Mouse (Mus musculus): Measurements from ENCODE around the gene Fam234b. TPM values are rescaled to one million over a fixed set of nuclear protein-coding genes. Genes with fewer than 3 reads are reported as not detected.

The Fam234b gene
- total and polyA plus RNA-seq, 3 experiments = 7.5 to 37.3 (median 18.3) TPM

DNA sequence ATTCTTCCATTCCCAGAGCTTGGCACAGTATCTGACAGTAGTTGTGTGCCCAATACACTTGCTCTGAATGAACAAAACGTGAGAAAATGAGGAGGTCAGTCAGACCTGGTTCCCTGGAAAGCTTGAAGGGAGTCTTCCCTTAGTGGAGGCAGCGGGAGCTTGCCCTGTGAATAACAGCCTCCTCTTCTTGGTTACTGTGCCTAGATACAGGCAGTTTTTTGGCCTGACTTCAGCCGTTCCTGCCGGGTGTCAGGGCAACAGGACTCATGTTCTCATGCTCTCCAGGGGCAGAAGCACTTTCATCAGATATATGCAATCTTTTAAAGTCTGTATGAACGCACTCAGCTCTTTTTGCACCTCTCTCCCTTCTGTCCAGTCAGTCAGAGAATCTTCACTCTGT, 81.5 kb downstream of the Fam234b start:
- Histone ChIP-seq H3K27me3 (ENCODE audit: insufficient read depth, low read length) (no peaks in the 10 kb centered on the region), H3K36me3 (replicated peaks) (no peaks in the 10 kb centered on the region), H3K9me3 (replicated peaks) (peaks cover 18% of the 10 kb centered on the region), H3K4me1 (ENCODE audit: insufficient read depth, low read depth, low read length) (no peaks in the 10 kb centered on the region), H3K4me3 (ENCODE audit: low read depth, low read length) (no peak overlapping the region)
- ATAC-seq (ENCODE audit: extremely low read depth, insufficient number of reproducible peaks, low FRiP score, poor library complexity, severe bottlenecking) (no peak), DNase-seq (ENCODE audit: low spot score) (no peak)
- TF ChIP-seq GATA2 (IDR thresholded peaks at IDR 0.05; ENCODE audit: borderline replicate concordance, low read depth, low read length) (no peak), CTCF (IDR thresholded peaks at IDR 0.05; ENCODE audit: low read depth, low read length) (no peak), TAL1 (conservative IDR thresholded peaks at IDR 0.05; ENCODE audit: low read depth, low read length) (no peak), POLR2AphosphoS5 (IDR thresholded peaks at IDR 0.05; ENCODE audit: insufficient replicate concordance, low read depth, low read length) (no peak), GATA1 (IDR thresholded peaks at IDR 0.05; ENCODE audit: borderline replicate concordance, low read length) (no peak)

DNA sequence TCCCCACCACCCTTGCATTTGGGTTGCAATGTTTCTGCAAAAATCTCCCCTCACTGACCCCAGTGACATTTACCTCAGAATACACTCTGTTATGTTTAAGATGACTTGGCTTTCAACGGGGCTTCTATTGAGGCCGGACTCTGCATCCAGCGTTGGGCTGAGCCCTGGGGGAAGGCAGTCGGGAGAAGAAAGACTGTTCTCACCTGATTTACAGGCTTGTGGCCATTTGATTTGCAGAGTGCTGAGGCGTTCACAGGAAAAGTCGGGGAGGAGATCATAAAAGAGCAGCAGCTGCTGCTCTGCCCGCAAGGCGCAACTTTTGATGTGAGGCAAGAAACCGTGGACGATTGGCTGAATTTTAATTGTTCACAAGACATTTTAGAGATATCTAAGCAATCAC, 82.1 kb downstream of the Fam234b start:
- no peak for ATAC-seq (ENCODE audit: extremely low read depth, insufficient number of reproducible peaks, low FRiP score, poor library complexity, severe bottlenecking)
- no peaks in the 10 kb centered on the region for H3K27me3 ChIP-seq (ENCODE audit: insufficient read depth, low read length)
- H3K4me1 ChIP-seq (ENCODE audit: insufficient read depth, low read depth, low read length) = no peaks in the 10 kb centered on the region
- H3K4me3 ChIP-seq (ENCODE audit: low read depth, low read length) = no peak overlapping the region
- H3K36me3 ChIP-seq (replicated peaks) = no peaks in the 10 kb centered on the region
- H3K9me3 ChIP-seq (replicated peaks) = peaks cover 14% of the 10 kb centered on the region
- TF ChIP-seq POLR2AphosphoS5 (IDR thresholded peaks at IDR 0.05; ENCODE audit: insufficient replicate concordance, low read depth, low read length) (no peak), TAL1 (conservative IDR thresholded peaks at IDR 0.05; ENCODE audit: low read depth, low read length) (no peak), GATA1 (IDR thresholded peaks at IDR 0.05; ENCODE audit: borderline replicate concordance, low read length) (no peak), CTCF (IDR thresholded peaks at IDR 0.05; ENCODE audit: low read depth, low read length) (no peak), GATA2 (IDR thresholded peaks at IDR 0.05; ENCODE audit: borderline replicate concordance, low read depth, low read length) (no peak)
- no peak for DNase-seq (ENCODE audit: low spot score)

DNA sequence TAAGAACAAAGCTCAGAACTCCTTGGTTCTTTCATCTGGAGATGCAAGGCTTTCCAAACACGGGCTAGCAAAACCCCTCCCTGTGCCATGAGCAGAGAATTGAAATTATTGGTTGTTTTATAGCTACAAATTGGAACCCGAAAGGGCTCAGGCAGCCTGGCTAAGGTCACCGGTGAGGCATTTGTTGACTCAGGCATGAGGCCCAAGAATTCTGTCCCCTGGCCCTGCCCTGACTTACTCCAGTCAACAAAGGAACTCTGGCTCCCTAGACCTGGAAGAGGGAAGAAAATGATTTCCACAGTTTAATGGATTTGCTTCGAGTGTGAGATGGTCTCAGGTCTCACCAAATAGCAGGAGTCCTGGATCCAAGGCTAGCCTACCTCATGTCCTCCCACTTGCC, 94.6 kb downstream of the Fam234b start:
- no peak for DNase-seq (ENCODE audit: low spot score)
- H3K36me3 ChIP-seq (replicated peaks) = no peaks in the 10 kb centered on the region
- no peaks in the 10 kb centered on the region for H3K4me1 ChIP-seq (ENCODE audit: insufficient read depth, low read depth, low read length)
- peaks cover 2% of the 10 kb centered on the region; the same call in 1 of the 2 replicates for H3K27me3 ChIP-seq (ENCODE audit: insufficient read depth, low read length)
- ATAC-seq (ENCODE audit: extremely low read depth, insufficient number of reproducible peaks, low FRiP score, poor library complexity, severe bottlenecking) = no peak
- no peak for TF ChIP-seq POLR2AphosphoS5 (IDR thresholded peaks at IDR 0.05; ENCODE audit: insufficient replicate concordance, low read depth, low read length)
- TF ChIP-seq TAL1 (conservative IDR thresholded peaks at IDR 0.05; ENCODE audit: low read depth, low read length) = no peak
- no peak for TF ChIP-seq GATA1 (IDR thresholded peaks at IDR 0.05; ENCODE audit: borderline replicate concordance, low read length)
- H3K9me3 ChIP-seq (replicated peaks) = peaks cover 17% of the 10 kb centered on the region
- no peak overlapping the region for H3K4me3 ChIP-seq (ENCODE audit: low read depth, low read length)

DNA sequence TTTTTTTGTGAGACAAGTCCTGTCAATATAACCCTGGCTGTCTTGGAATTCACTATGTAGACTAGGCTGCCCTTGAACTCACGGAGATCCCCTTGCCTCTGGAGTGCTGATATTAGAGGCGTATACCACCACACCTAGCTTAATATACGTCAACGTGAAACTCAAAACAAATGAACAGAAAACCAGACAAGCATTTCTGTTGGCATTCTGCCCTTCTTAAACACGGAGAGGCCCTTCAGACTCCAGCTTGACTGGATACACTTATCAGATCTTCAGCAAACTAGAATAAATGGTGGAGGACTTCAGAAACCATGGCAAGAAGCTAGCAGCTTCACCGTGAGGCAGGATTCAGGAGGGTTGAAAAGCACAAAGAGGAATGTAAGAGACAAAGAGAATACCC, 96.4 kb downstream of the Fam234b start:
- H3K4me1 ChIP-seq (ENCODE audit: insufficient read depth, low read depth, low read length) = no peaks in the 10 kb centered on the region
- no peak overlapping the region for H3K4me3 ChIP-seq (ENCODE audit: low read depth, low read length)
- peaks cover 22% of the 10 kb centered on the region for H3K9me3 ChIP-seq (replicated peaks)
- TF ChIP-seq POLR2AphosphoS5 (IDR thresholded peaks at IDR 0.05; ENCODE audit: insufficient replicate concordance, low read depth, low read length) (no peak), GATA1 (IDR thresholded peaks at IDR 0.05; ENCODE audit: borderline replicate concordance, low read length) (no peak), TAL1 (conservative IDR thresholded peaks at IDR 0.05; ENCODE audit: low read depth, low read length) (no peak), GATA2 (IDR thresholded peaks at IDR 0.05; ENCODE audit: borderline replicate concordance, low read depth, low read length) (no peak), CTCF (IDR thresholded peaks at IDR 0.05; ENCODE audit: low read depth, low read length) (no peak)
- ATAC-seq (ENCODE audit: extremely low read depth, insufficient number of reproducible peaks, low FRiP score, poor library complexity, severe bottlenecking) (no peak), DNase-seq (ENCODE audit: low spot score) (no peak)
- no peaks in the 10 kb centered on the region for H3K36me3 ChIP-seq (replicated peaks)
- H3K27me3 ChIP-seq (ENCODE audit: insufficient read depth, low read length) = peaks cover 2% of the 10 kb centered on the region; the same call in 1 of the 2 replicates

Other genes with a start within 250 kb of the Fam234b start
- gene Apold1, start 216.3 kb upstream of the Fam234b start, total RNA-seq (2014; fragmentation: Nextera tagmentation) = 0.83 and 1.5 TPM in 2 replicates
- gene Apold1, start 216.3 kb upstream of the Fam234b start, total RNA-seq (2017) = 0.98 and 0.99 TPM in 2 replicates
- 0.16 and 0.19 TPM in 2 replicates for gene Apold1, start 216.3 kb upstream of the Fam234b start, polyA plus RNA-seq (2012)
- gene Ddx47, start 186.4 kb upstream of the Fam234b start, total RNA-seq (2014; fragmentation: Nextera tagmentation) = 81.3 and 100 TPM in 2 replicates
- 120 and 133 TPM in 2 replicates for gene Ddx47, start 186.4 kb upstream of the Fam234b start, total RNA-seq (2017)
- 7.2 and 12.5 TPM in 2 replicates for gene Ddx47, start 186.4 kb upstream of the Fam234b start, polyA plus RNA-seq (2012)
- gene Gprc5a, start 132.3 kb upstream of the Fam234b start, total RNA-seq (2014; fragmentation: Nextera tagmentation) = not detected in 2 replicates
- not detected in 2 replicates for gene Gprc5a, start 132.3 kb upstream of the Fam234b start, total RNA-seq (2017)
- not detected in 2 replicates for gene Gprc5a, start 132.3 kb upstream of the Fam234b start, polyA plus RNA-seq (2012)
- gene Gprc5d, start 79.7 kb upstream of the Fam234b start, total RNA-seq (2014; fragmentation: Nextera tagmentation) = not detected in 2 replicates
- 0.12 TPM in 1 of 2 replicates, not detected in the other for gene Gprc5d, start 79.7 kb upstream of the Fam234b start, total RNA-seq (2017)
- not detected in 2 replicates for gene Gprc5d, start 79.7 kb upstream of the Fam234b start, polyA plus RNA-seq (2012)
- gene Hebp1, start within 50 bp of the Fam234b start, total RNA-seq (2014; fragmentation: Nextera tagmentation) = 21.4 and 21.7 TPM in 2 replicates
- 42.0 and 45.4 TPM in 2 replicates for gene Hebp1, start within 50 bp of the Fam234b start, total RNA-seq (2017)
- 2.8 and 5.6 TPM in 2 replicates for gene Hebp1, start within 50 bp of the Fam234b start, polyA plus RNA-seq (2012)
- not detected in 2 replicates for gene Gsg1, start 56.4 kb downstream of the Fam234b start, total RNA-seq (2014; fragmentation: Nextera tagmentation)
- not detected in 2 replicates for gene Gsg1, start 56.4 kb downstream of the Fam234b start, total RNA-seq (2017)
- gene Gsg1, start 56.4 kb downstream of the Fam234b start, polyA plus RNA-seq (2012) = not detected in 2 replicates
- gene Pbp2, start 112.4 kb downstream of the Fam234b start, total RNA-seq (2014; fragmentation: Nextera tagmentation) = not detected in 2 replicates
- gene Pbp2, start 112.4 kb downstream of the Fam234b start, total RNA-seq (2017) = not detected in 2 replicates
- not detected in 2 replicates for gene Pbp2, start 112.4 kb downstream of the Fam234b start, polyA plus RNA-seq (2012)
- gene Emp1, start 164.6 kb downstream of the Fam234b start, total RNA-seq (2014; fragmentation: Nextera tagmentation) = not detected in 2 replicates
- 0.06 and 0.22 TPM in 2 replicates for gene Emp1, start 164.6 kb downstream of the Fam234b start, total RNA-seq (2017)
- gene Emp1, start 164.6 kb downstream of the Fam234b start, polyA plus RNA-seq (2012) = not detected in 2 replicates

Measured in G1E (cell line).